In the genomic region with DNA sequence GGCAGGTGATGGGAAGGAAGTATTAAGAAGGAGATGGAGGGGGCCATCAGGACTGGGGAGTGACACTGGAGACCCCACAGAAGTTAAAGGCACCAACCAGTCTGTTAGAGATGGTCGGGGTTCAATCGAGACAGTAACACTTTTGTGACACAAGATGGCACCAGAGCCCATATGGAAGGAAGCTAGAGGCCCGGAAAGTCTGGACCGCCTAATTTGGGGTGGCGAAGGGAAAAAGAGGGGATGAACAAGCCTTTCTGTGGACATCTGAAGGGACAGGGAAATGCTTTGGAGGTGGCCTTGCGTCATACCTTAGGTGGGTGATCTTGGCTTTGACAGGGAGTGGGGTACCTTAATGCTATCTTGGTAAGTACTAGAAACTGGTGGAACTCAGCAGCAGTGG, we compare ENCODE assay signal across 9 mouse cellular contexts. TPM values are rescaled to one million over a fixed set of nuclear protein-coding genes. Genes with fewer than 3 reads are reported as not detected.
DNase-seq lines count a peak whose midpoint lies in the region; ATAC-seq and TF ChIP-seq lines count a peak whose summit lies in the region.
"Had no signal": no experiment of that assay in that cellular context is flagged by ENCODE, and none has a peak within 500 bp of the region (broad histone marks: within the 10 kb centered on the region; RNA-seq: fewer than 3 reads in every experiment).

No protein-coding gene starts in this region.

- no peaks in the 10 kb centered on the region for H3K9me3 ChIP-seq in forebrain, embryonic 16.5 days (ENCODE audit: control insufficient read depth, low read length)
- no peaks in the 10 kb centered on the region for H3K9me3 ChIP-seq in forebrain, embryonic 11.5 days (ENCODE audit: control insufficient read depth, low read length)
- H3K9me3 ChIP-seq in limb, embryonic 10.5 days (replicated peaks), result no peaks in the 10 kb centered on the region
- H3K9me3 ChIP-seq: liver, embryonic 13.5 days had no signal

- peak; percentile 18; the same call in 1 of the 2 replicates for ATAC-seq in forebrain, embryonic 16.5 days
- ATAC-seq in forebrain, embryonic 11.5 days (replicated peaks; ENCODE audit: low FRiP score), result no peak
- ATAC-seq in erythroid progenitor cell, adult 5-6 weeks (replicated peaks; ENCODE audit: low FRiP score, poor library complexity, severe bottlenecking), result no peak

- H3K27me3 ChIP-seq in forebrain, embryonic 16.5 days (replicated peaks; ENCODE audit: control insufficient read depth, insufficient read depth, low read length), result no peaks in the 10 kb centered on the region
- no peaks in the 10 kb centered on the region for H3K27me3 ChIP-seq in forebrain, embryonic 11.5 days (ENCODE audit: control insufficient read depth, insufficient read depth, low read length)
- H3K27me3 ChIP-seq in limb, embryonic 10.5 days (ENCODE audit: low read depth, poor library complexity, severe bottlenecking), result no peaks in the 10 kb centered on the region
- H3K27me3 ChIP-seq: liver, embryonic 13.5 days had no signal

- no peak overlapping the region for H3K9ac ChIP-seq in forebrain, embryonic 16.5 days (replicated peaks; ENCODE audit: low read depth, low read length)
- H3K9ac ChIP-seq in forebrain, embryonic 11.5 days (ENCODE audit: low read length), result no peak overlapping the region
- H3K9ac ChIP-seq: liver, embryonic 13.5 days had no signal

- H3K4me3 ChIP-seq in forebrain, embryonic 16.5 days (replicated peaks; ENCODE audit: low read length), result no peak overlapping the region
- no peak overlapping the region for H3K4me3 ChIP-seq in forebrain, embryonic 11.5 days (ENCODE audit: low read depth, low read length)
- no peak overlapping the region for H3K4me3 ChIP-seq in lung, adult 2 months (replicated peaks; ENCODE audit: extremely low read depth, low read depth, low read length)
- H3K4me3 ChIP-seq in bone marrow macrophage, adult 2 months (ENCODE audit: insufficient read depth, low read length), result no peak overlapping the region
- H3K4me3 ChIP-seq in limb, embryonic 10.5 days, result no peak overlapping the region
- H3K4me3 ChIP-seq: liver, embryonic 13.5 days had no signal

- H3K27ac ChIP-seq in forebrain, embryonic 16.5 days (ENCODE audit: low read length), result no peak overlapping the region
- no peak overlapping the region for H3K27ac ChIP-seq in forebrain, embryonic 11.5 days (ENCODE audit: low read depth, low read length)
- no peak overlapping the region for H3K27ac ChIP-seq in bone marrow macrophage, adult 2 months (ENCODE audit: insufficient read depth, low read depth, low read length)
- no peak overlapping the region for H3K27ac ChIP-seq in limb, embryonic 10.5 days
- H3K27ac ChIP-seq: liver, embryonic 13.5 days had no signal

- no peak for DNase-seq in forebrain, embryonic 11.5 days (ENCODE audit: low spot score)
- DNase-seq in lung, adult 2 months, result no peak
- DNase-seq in lung, postnatal 25 days (ENCODE audit: low spot score), result no peak
- peak; percentile 33 for DNase-seq in limb, embryonic 10.5 days (ENCODE audit: low spot score)
- DNase-seq in c-Kit-positive CD71-positive TER-119-positive erythroid progenitor cells, embryonic 14.5 days (ENCODE audit: low spot score), result no peak
- DNase-seq: liver, embryonic 13.5 days had no signal

- peaks cover 33% of the 10 kb centered on the region for H3K36me3 ChIP-seq in forebrain, embryonic 16.5 days (ENCODE audit: control insufficient read depth, insufficient read depth)
- peaks cover 11% of the 10 kb centered on the region for H3K36me3 ChIP-seq in forebrain, embryonic 11.5 days (ENCODE audit: control insufficient read depth, insufficient read depth, low read length)
- peaks cover 97% of the 10 kb centered on the region for H3K36me3 ChIP-seq in limb, embryonic 10.5 days

- TF ChIP-seq CTCF in lung, adult 2 months (IDR thresholded peaks at IDR 0.05; ENCODE audit: insufficient read depth, low read length), result peak; percentile 21; the same call in 1 of the 2 replicates
- TF ChIP-seq CTCF in bone marrow macrophage, adult 2 months (IDR thresholded peaks at IDR 0.05; ENCODE audit: low read depth, low read length), result peak; percentile 84

- 49% methylated on average over 6 of the region's 6 CpGs for WGBS in forebrain, embryonic 16.5 days
- WGBS in forebrain, embryonic 11.5 days, result 57% methylated on average over 6 of the region's 6 CpGs
- WGBS in lung, adult 2 months, result 61% methylated on average over 6 of the region's 6 CpGs
- WGBS in limb, embryonic 10.5 days, result 68% methylated on average over 6 of the region's 6 CpGs

- H3K4me1 ChIP-seq in forebrain, embryonic 16.5 days (replicated peaks; ENCODE audit: control insufficient read depth, insufficient read depth, low read length), result no peaks in the 10 kb centered on the region
- no peaks in the 10 kb centered on the region for H3K4me1 ChIP-seq in forebrain, embryonic 11.5 days (replicated peaks; ENCODE audit: control insufficient read depth, insufficient read depth, low read length)
- H3K4me1 ChIP-seq in lung, adult 2 months (ENCODE audit: control insufficient read depth, insufficient read depth, low read length), result no peaks in the 10 kb centered on the region
- H3K4me1 ChIP-seq in bone marrow macrophage, adult 2 months (ENCODE audit: control insufficient read depth, insufficient read depth, low read length), result peaks cover 1% of the 10 kb centered on the region
- no peaks in the 10 kb centered on the region for H3K4me1 ChIP-seq in limb, embryonic 10.5 days
- H3K4me1 ChIP-seq: liver, embryonic 13.5 days had no signal

- H3K4me2 ChIP-seq in forebrain, embryonic 16.5 days (ENCODE audit: low read length), result no peak overlapping the region
- H3K4me2 ChIP-seq in forebrain, embryonic 11.5 days (ENCODE audit: low read depth, low read length, severe bottlenecking), result no peak overlapping the region
- H3K4me2 ChIP-seq: liver, embryonic 13.5 days had no signal

- TF ChIP-seq POLR2A in lung, adult 2 months (IDR thresholded peaks at IDR 0.05; ENCODE audit: borderline replicate concordance, extremely low read depth, low read depth, low read length), result no peak
- no peak for TF ChIP-seq POLR2A in bone marrow macrophage, adult 2 months (IDR thresholded peaks at IDR 0.05; ENCODE audit: borderline replicate concordance, low read depth, low read length)

RNA-seq across cellular contexts. Expression of gene Sh2b2, which starts 35.0 kb away (rescaled TPM):
- polyA plus RNA-seq in forebrain, embryonic 16.5 days (2015; fragmentation: Nextera tagmentation; extraction: Ambion mirVana), result 30.3 and 33.3 TPM in 2 replicates
- polyA plus RNA-seq in forebrain, embryonic 11.5 days (2014; fragmentation: Nextera tagmentation; extraction: Ambion mirVana), result 17.1 TPM in 2 replicates
- 11.5 and 12.6 TPM in 2 replicates for polyA plus RNA-seq in lung, adult 2 months (2012; rRNA removed)
- 13.5 and 14.2 TPM in 2 replicates for polyA plus RNA-seq in bone marrow macrophage, adult 2 months (2012; ENCODE audit: insufficient read depth, insufficient read length, missing spikeins)
- 14.4 and 17.7 TPM in 2 replicates for polyA plus RNA-seq in limb, embryonic 10.5 days (2016; fragmentation: Nextera tagmentation; extraction: Ambion mirVana)
- 4.0 and 7.5 TPM in 2 replicates for total RNA-seq in erythroid progenitor cell, adult 5-6 weeks (2015; ENCODE audit: low replicate concordance)
- 0.13 and 2.3 TPM in 2 replicates for total RNA-seq in erythroid progenitor cell, adult 5-6 weeks (2017; ENCODE audit: low replicate concordance)
